Mouse (Mus musculus) lung, adult 2 months (tissue): ENCODE results near the gene Susd1. TPM values are rescaled to one million over a fixed set of nuclear protein-coding genes. Genes with fewer than 3 reads are reported as not detected.

Experiments
- DNase-seq: peaks from one replicate; pipeline ENCODE4 v3.0.0; 2022
- H3K4me1 ChIP-seq: fragments of 200-500 bp; 2 replicates; pipeline ENCODE4 v1.6.1; 2011; ENCODE audit warnings: low read length; ENCODE audit not compliant: control insufficient read depth, insufficient read depth
- H3K4me3 ChIP-seq: fragments of 200-500 bp; replicated peaks from 2 replicates; pipeline ENCODE3; 2011; ENCODE audit warnings: low read depth, mild to moderate bottlenecking, control low read depth, low read length; ENCODE audit errors: extremely low read depth
- CTCF ChIP-seq: fragments of 200-500 bp; IDR thresholded peaks from 2 replicates; pipeline ENCODE4 v1.5.1; 2011; ENCODE audit warnings: mild to moderate bottlenecking, low read length, control low read depth; ENCODE audit not compliant: insufficient read depth
- POLR2A ChIP-seq: fragments of 200-500 bp; IDR thresholded peaks from 2 replicates; pipeline ENCODE4 v1.6.1; 2011; ENCODE audit warnings: low read depth, mild to moderate bottlenecking, control low read depth, low read length, borderline replicate concordance; ENCODE audit errors: extremely low read depth
- WGBS: fragments of 180-500 bp; shearing (Covaris S2); methylation state at CpG from one replicate; pipeline ENCODE4 v1.1.7; 2018; 5-methylcytosine and 5-hydroxymethylcytosine counted together
- polyA plus RNA-seq: library from polyadenylated mRNA; depleted of rRNA; stranded (reverse); fragments of >200 nt; gene quantifications from 2 replicates; pipeline ENCODE4 v1.2.3, GENCODE M21; 2012

Susd1 gene
- polyA plus RNA-seq, 1 experiment: 3.1 TPM

- 74% methylated on average over 19 of the region's 19 CpGs for WGBS
- Histone ChIP-seq H3K4me3 (no peak overlapping the region), H3K4me1 (peaks cover 14% of the 10 kb centered on the region)
- no peak for TF ChIP-seq CTCF
- no peak for TF ChIP-seq POLR2A
- no peak for DNase-seq
These were observed 108.8 kb downstream of the Susd1 start for GRCm38 (mm10) chr4:59329461-59330304.

GRCm38 (mm10) chr4:59328821-59329220, 109.6 kb downstream of the Susd1 start:
- 86% methylated on average over 7 of the region's 7 CpGs for WGBS
- TF ChIP-seq CTCF (no peak), POLR2A (no peak)
- H3K4me1 ChIP-seq: peaks cover 14% of the 10 kb centered on the region
- DNase-seq: no peak
- no peak overlapping the region for H3K4me3 ChIP-seq

GRCm38 (mm10) chr4:59327986-59328385, 110.4 kb downstream of the Susd1 start:
- Histone ChIP-seq H3K4me3 (no peak overlapping the region), H3K4me1 (peaks cover 14% of the 10 kb centered on the region)
- no peak for DNase-seq
- WGBS: 94% methylated on average over 5 of the region's 5 CpGs
- TF ChIP-seq POLR2A (no peak), CTCF (no peak)

DNA sequence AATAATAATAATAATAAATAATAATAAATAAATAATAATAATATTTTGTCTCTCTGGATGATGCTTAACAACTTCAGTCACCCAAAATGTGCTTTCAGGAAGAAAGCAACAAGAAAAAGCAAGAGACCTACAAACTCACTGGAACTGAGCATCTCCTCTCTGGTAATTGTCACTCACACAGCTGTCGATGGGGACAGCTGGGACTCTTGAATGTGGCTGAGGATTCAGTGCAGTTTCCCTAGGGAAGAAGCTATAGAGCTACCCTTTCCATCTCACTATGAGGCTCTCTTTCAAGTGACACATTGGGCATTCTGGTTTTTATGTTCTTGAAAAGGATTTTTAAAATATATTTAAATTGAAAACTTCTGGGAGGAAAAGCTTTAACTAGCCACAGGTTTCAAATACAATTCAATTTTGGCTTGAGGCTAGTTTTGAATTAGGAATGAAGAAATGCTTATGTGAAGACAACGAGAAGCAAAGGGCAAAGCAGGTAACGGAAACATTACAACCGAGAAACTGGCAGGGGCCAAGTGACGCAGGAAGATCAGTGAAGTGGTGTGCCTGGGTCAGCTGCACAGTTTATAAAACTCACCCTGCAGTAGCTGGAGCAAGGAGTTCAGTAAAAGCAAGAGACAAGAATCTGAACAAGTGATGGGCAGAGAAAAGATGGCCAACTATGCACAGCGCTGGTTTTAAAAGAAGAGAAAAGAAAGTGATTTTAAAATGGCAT, 112.2 kb downstream of the Susd1 start:
- no peak for DNase-seq
- TF ChIP-seq CTCF (no peak), POLR2A (no peak)
- peaks cover 1% of the 10 kb centered on the region for H3K4me1 ChIP-seq
- H3K4me3 ChIP-seq: no peak overlapping the region
- 84% methylated on average over 6 of the region's 6 CpGs for WGBS

DNA sequence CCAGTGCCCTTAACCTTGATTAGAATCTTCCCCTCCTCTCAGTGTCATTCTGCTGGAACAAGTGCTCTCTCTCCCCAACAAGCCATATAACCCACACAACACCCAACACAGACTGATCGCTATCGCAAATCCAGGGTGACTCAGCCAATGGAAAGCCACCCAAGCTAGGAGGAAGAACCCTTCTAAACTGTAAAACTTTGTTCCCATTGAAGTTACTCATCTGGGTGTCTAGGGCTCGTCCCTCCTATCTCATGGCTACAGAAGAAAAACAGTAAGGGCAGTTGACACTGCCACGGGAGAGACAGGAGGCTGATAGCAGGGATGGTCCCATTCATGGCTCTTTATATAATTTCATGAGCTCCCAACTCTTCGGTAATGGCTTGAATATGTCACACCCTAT, 114.1 kb downstream of the Susd1 start:
- Histone ChIP-seq H3K4me1 (no peaks in the 10 kb centered on the region; the same call in 1 of the 2 replicates), H3K4me3 (no peak overlapping the region)
- no peak for DNase-seq
- TF ChIP-seq CTCF (no peak), POLR2A (no peak)
- 85% methylated on average over 5 of the region's 5 CpGs for WGBS

DNA sequence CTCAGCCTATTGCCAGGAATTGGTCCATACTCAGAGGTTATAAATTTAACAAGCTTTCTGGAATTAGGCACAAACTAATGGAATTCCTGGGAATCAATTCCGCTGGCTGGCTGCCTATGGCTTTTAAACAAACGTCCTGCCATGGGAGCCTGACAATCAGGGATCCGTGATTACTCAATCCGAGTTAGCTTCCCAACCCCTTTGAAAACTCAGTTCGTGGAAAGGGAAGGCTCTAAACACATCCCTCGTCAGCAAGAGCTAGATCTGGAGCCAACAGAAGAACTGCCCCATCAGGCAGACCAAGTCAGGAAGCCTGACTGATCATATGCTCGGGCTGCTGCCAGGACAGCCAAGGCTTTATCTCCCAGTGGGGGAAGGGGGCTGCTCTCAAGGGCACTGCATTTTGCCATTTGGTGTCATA, 115.2 kb downstream of the Susd1 start:
- H3K4me3 ChIP-seq: no peak overlapping the region
- 26% methylated on average over 7 of the region's 7 CpGs for WGBS
- no peaks in the 10 kb centered on the region; the same call in 1 of the 2 replicates for H3K4me1 ChIP-seq
- TF ChIP-seq CTCF (no peak), POLR2A (no peak)
- no peak for DNase-seq

DNA sequence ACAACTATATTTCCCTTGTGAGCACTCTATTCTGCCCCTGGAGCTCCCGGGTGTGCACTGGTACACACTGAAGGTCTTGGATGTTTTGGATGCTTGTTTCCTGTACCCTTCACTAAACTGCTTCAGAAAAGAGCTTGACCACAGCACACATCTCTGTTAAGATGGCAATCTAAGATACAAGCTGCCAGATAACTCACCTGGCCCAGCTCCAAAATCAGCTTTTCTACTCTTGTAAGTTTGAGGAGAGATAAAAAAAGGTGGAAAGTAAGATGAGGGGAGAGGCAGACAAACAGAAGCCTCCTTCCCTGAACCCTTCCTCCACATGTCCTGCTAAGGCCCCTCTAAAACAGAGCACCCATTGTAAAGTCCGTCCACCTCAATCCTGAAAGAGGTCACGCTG, 115.7 kb downstream of the Susd1 start:
- DNase-seq: no peak
- no peaks in the 10 kb centered on the region; the same call in 1 of the 2 replicates for H3K4me1 ChIP-seq
- no peak overlapping the region for H3K4me3 ChIP-seq
- WGBS: 55% methylated on average over 3 of the region's 3 CpGs
- TF ChIP-seq POLR2A (no peak), CTCF (no peak)

- WGBS: 95% methylated on average over 6 of the region's 6 CpGs
- Histone ChIP-seq H3K4me1 (no peaks in the 10 kb centered on the region; the same call in 1 of the 2 replicates), H3K4me3 (no peak overlapping the region)
- TF ChIP-seq POLR2A (no peak), CTCF (no peak)
- no peak for DNase-seq
These were observed 116.4 kb downstream of the Susd1 start for GRCm38 (mm10) chr4:59322056-59322455.

GRCm38 (mm10) chr4:59321181-59322008, 117.0 kb downstream of the Susd1 start:
- H3K4me1 ChIP-seq: no peaks in the 10 kb centered on the region; the same call in 1 of the 2 replicates
- TF ChIP-seq CTCF (no peak), POLR2A (no peak)
- DNase-seq: no peak
- no peak overlapping the region for H3K4me3 ChIP-seq
- WGBS: 87% methylated on average over 12 of the region's 12 CpGs
